Mouse (Mus musculus): Measurements from ENCODE around the gene Tmem51.
"Not testable (repeated sequence)": the region's sequence is repeated elsewhere in the genome, so short reads cannot be mapped to it uniquely, and the experiment has no call there.

Tmem51 gene

DNA sequence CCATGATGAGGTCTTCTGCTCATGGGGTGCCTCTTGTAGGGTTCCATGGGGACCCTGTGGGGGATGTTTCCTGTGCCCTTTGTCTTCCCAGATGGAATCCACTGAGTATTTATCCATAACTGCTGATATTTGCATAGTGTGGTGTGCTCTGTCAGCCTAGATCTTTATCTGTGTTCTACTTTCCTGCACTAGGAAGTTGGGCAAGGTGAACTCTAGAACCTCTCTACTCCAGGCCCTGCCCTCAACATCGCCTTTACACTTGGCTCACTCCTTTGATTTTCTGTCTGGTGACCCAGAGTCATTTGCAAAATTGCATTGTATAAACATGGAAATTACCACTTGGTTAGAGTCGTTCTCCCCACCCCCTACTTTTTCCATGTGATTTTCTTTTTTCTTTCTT, 59.6 kb downstream of the Tmem51 start:
- in situ Hi-C loops (cut with MboI, MseI) = no loop called here

DNA sequence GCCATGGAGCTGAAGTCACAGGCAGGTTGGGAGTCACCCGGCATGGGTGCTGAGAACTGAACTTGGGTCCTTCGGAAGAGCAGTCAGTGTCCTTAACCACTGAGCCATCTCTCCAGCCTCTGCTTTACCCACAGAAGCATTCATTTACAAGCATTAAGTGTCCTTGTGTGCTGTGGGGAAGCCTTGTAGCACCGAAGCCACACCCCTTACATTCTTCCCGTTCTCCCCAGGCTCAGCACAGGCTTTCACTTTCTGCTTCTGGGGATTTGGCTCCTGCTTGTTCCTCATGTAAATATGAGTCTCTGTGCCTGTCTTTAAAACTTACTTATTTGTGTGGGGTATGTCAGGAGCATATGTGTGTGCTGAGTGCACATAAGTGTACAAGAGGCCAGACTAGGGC, 60.9 kb downstream of the Tmem51 start:
- in situ Hi-C loops (cut with MboI, MseI) = no loop called here

DNA sequence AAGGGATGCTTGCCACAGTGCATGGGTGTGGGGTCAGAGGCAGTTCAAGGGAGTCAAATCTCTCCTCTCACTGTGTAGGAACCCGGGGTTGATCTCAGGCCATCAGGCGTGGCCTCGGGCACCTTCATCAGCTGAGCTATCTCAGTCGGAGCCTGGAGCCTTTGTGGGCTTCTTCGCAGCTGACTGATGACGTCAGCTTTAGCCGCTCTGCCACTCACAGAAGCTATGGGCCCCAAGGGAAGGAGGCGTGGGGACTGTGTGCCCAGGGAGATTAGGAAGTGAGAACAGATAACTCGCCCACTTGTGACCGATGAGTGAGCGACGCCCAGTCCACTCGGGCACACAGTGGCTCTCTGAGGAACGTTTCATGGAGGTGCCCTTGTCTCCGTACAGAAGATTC, 66.4 kb downstream of the Tmem51 start:
- in situ Hi-C loops (cut with MboI, MseI) = no loop called here

DNA sequence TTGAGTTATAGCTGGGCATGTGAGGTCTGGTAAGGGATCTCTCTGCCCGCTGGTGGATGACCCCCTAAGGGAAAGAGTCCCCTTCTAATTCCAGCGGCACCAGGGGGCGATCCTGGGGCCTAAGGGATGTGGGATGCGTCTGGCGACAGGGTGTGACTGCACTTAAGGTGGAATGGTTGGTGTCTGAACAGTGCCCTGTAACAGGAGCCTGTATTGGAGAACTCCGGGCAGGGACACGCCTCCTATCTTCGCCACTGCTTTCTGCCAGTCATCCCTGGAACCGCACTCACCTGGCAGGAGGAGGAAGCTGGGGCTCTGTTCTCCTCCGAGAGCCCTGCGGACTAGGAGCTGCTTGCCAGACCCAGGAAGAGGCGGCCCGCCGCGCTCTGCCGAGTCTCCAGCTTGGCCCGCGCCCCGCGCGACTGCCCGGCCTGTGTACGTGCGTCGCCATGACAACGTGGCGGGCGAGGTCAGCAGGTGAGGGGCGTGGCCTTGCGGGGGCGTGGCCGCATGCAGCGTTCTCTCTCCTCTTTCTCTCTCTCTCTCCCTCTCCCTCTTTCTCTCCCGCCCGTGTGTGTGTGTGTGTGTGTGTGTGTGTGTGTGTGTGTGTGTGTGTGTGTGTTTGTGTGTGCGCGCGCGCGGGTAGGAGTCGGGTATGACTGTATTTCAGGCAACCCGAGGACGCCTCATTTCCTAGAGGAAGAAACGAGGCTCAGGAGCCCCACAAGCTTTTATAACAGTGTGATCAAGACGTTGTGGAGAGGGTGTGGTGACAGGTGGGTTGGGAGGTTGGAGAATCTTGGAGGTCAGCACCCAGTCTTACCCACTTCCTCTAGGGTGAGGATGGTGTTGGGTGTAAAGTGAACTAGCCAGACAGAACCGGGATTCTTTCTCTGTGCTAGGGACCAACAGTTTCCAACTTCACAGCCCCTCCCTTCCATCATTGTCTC, 69.2 kb downstream of the Tmem51 start, which contains the start of gene Fhad1:
Fhad1 (minus strand) TSS at position 424 of the 950 bp plus-strand sequence.
- in situ Hi-C loops (cut with MboI, MseI) = no loop called here

DNA sequence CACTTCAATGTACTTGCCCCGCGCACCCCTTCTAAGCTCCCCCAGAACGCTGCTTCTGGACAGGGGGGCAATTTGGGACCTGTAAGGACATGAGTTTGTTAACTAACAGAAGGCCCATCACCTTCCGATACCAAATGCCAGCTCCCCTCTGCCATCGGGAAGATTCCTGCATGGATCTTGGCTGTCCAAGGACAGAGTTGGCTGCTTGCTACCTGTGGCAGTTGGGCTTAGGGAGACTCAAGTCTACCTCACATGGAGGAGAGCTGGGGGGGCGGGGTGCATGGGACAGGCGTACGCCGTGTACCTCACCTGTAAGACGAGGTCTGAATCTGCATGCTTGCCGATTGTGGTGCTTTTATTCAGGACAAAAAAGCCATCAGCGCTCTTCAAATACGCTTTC, 72.9 kb downstream of the Tmem51 start:
- in situ Hi-C loops (cut with MboI, MseI) = no loop called here

DNA sequence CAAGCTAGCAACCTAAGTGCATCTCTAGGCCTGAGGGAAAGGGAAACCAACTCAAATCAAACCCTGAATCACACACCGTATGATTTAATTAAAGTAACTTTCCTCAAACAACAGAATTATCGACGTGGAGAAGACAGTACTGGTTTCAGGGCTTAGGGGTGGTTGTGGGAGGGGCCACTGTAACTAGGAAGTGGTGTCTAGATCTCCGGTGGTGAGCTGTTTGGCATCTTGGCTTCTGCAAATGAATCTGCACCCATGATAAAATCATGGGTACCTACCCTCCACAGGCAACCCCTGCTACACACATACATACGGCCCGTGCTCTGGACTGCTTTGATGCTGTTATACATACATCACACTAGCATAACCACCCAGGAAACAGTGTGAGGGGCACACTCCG, 73.7 kb downstream of the Tmem51 start:
- in situ Hi-C loops (cut with MboI, MseI) = no loop called here

DNA sequence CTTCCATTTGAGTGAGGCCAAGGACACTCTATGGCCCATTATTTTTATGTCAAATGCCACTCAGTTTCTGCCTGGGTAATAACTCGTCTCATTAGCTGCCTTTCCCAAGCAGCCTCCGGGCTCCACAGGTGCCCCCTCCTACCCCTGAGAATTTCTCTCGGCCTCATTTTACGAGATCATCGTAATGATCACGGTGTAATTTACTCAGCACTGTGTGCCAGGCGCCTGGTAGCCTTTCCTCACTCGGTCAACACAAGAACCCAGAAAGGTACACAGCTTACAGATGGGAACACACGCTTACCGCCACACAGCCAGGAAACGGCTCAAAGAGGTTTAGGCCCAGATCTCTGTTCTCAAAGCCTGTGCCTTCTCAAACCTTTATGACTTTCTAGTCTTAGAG, 75.9 kb downstream of the Tmem51 start:
- in situ Hi-C loops (cut with MboI, MseI) = loop anchor here (10.0 kb wide), 1 partner anchor 137 kb away; no protein-coding TSS in a partner anchor

DNA sequence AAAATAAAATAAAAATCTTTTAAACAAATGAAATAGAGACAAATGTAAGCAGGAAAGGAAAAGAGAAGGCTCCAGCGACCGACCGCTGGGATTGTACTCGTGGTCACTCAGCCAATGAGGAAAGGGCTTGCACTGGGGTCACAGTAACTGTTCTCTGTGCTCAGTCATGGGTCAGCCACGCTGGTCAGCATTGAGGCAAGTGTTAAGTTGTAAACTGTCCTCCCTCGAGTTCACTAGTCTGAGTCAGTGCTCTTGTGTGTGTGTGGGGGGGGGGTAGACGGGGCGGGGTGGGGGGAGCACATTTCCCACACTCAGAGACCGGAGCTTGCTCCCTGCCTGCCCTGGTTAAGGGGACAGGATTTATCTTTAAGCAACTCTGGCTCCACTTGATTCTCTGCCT, 83.5 kb downstream of the Tmem51 start:
- in situ Hi-C loops (cut with MboI, MseI) = loop anchor here (10.0 kb wide), 1 partner anchor 144 kb away; no protein-coding TSS in a partner anchor

DNA sequence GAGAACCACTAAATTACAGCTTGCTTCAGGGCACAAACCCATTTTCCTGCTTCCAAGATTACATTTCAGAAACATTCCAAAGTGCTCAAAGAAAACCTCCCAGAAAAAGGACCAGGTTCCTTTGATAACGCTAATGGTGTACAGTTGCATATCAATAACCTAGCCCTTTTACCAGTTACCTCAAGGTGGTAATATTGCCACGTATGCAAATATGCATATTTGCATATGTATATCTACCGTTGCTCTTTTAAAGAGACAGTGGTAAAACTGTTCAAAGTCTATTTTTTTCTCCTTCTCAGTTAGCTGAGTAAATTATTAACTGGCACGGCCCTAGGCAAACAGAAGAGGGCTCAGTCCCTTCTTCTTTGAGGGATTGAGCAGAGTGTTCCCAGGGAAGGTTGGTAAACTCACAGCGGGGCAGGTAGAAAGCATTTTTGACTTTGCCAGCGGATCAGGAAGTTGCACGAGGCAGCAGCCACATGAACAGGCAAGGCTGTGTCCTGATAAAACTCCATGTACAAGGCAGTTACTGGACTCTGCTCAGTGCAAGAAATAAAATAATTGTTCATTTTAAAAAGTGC, 84.5 kb downstream of the Tmem51 start:
- in situ Hi-C loops (cut with MboI, MseI) = loop anchor here (10.0 kb wide), 1 partner anchor 145 kb away; no protein-coding TSS in a partner anchor

DNA sequence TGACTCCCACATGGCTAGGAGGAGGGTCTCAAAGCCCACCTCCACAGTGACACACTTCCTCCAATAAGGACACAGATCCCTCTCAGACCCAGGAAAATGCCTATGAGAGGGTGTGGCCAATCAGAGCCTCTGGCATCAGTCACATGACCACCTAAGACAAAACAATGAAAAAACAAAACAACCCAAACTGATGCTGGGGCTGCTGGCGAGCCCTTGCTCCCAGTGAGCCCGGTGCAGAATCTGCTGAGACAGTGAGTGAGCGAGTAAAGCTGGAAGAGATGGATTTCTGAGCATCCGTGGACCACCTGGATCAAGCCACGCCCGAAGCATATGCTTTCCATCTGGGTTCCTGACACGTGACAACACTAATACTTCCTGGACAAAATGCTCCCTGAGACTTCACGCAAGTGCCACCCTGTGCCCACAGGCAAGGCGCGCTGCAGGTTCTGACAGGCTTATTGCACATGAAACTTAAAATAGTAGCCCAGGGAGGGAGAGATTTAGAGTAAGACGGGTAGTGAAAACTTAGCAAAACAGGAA, 85.8 kb downstream of the Tmem51 start:
- in situ Hi-C loops (cut with MboI, MseI) = no loop called here

DNA sequence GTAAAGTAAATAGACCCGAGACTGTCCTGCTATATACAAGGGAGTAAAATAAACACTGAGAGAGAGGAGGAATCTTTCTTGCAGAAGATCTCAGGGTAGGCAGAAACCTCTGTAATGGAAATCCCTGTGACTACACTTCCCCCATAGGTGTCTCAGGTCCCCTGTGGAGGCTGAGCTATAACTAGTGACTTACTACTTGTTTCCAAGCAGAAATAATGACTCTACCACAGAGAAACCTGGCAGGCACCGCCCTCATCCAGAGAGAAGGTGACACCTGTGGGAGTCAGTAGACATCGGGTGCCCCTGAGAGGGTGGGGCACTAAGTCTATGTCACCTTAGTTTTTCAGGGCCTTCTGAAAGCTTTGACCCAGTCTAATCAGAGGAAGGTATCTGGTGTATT, 87.2 kb downstream of the Tmem51 start:
- in situ Hi-C loops (cut with MboI, MseI) = no loop called here

DNA sequence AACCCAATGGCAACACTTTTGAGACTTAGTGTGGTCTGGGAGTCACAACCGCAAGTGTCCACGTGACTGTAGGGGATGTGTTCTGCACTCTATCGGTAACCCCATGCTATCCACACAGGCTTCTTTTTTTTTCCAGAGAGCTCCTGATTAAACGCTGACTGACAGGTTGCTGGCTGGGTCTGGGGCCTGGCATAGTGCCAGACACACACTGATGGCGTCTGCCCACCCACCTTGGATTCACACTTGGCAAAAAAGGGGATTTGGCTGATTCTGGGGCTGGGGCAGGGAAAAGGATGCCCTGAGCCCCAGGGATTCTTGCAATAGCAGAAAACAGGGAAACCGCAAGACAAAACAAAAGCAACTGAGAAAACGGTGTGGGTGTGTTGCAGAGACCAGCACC, 88.0 kb downstream of the Tmem51 start:
- in situ Hi-C loops (cut with MboI, MseI) = no loop called here

DNA sequence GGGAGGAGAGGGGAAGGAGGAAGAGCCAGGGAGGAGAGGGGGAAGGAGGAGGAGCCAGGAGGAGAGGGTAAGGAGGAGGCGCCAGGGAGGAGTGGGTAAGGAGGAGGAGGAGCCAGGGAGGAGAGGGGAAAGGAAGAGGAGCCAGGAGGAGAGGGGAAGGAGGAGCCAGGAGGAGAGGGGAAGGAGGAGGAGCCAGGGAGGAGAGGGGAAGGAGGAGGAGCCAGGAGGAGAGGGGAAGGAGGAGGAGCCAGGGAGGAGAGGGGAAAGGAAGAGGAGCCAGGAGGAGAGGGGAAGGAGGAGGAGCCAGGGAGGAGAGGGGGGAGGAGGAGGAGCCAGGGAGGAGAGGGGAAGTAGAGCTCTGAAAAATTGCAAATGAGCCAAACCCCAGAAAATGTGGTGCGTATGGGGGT, 90.0 kb downstream of the Tmem51 start:
- in situ Hi-C loops (cut with MboI, MseI) = not testable (repeated sequence)

DNA sequence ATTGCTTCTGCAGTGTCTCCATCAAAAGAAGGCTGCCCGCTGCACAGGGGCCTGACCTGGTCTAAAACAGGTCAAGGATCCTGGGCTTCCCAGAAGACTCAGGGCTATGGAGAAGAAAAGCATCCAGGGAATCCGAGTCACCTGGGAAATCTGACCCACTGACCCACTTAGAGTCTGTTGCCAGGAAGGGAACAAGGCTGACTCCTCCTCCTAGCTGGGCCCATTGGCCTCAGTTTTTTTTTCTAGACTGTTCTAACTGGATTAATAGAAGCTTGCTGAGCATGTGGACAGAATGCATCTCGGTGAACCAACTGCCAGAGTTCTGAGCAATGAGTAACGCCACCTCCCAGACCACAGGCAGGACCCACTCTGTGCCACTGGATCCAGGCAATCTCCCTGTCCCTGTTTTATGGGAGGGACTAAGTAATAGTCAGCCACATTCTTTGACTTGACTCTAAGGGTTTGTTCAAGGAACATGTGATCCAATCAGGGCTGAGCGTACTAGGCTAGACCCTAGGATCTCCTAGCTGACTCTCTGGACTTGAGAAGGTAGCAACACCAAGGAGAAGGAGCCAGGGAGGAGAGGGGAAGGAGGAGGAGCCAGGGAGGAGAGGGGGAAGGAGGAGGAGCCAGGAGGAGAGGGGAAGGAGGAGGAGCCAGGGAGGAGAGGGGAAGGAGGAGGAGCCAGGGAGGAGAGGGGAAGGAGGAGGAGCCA, 90.6 kb downstream of the Tmem51 start:
- in situ Hi-C loops (cut with MboI, MseI) = no loop called here

DNA sequence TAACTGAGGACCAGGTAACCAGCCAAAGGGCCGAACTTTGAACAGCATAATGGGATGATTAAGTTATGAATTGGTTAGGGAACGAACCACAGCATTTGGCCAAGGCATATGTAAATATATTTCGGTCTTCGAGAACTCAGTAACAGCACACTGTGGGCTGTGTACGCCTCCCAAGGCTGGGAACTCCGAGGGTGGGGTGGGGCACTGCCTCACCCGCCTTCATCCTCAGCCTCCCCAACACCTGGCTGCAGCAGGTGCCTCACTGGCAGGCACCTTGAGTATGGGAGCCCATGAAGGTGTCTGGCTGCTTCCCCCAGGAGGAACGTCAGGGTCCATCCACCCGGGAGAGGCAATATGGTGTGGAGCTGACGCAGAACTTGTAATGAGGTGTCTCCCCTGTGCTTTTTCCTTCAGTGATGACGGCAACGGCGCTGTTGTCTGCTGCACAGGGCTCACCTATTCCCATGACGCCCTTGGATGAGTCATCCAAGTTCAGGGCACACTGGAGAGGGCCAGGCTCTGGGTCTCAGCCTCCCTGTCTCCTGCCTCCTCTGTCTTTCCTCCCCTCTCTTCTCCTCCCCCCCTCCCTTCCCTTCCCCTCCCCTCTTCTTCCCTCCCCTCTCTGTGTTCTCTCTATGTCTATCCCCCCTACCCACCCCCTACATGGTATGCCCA, 91.4 kb downstream of the Tmem51 start:
- in situ Hi-C loops (cut with MboI, MseI) = no loop called here

DNA sequence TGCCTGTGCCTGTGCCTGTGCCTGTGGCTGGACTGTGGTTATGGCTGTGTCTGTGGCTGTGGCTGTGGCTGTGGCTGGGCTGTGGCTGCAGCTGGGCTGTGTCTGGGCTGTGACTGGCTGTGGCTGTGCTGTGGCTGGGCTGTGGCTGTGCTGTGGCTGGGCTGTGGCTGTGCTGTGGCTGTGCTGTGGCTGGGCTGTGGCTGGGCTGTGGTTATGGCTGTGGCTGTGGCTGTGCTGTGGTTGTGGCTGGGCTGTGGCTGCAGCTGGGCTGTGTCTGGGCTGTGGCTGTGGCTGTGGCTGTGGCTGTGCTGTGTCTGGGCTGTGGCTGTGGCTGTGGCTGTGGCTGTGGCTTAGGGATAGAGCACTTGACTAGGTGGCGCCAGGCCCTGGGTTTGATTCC, 95.9 kb downstream of the Tmem51 start:
- in situ Hi-C loops (cut with MboI, MseI) = no loop called here

DNA sequence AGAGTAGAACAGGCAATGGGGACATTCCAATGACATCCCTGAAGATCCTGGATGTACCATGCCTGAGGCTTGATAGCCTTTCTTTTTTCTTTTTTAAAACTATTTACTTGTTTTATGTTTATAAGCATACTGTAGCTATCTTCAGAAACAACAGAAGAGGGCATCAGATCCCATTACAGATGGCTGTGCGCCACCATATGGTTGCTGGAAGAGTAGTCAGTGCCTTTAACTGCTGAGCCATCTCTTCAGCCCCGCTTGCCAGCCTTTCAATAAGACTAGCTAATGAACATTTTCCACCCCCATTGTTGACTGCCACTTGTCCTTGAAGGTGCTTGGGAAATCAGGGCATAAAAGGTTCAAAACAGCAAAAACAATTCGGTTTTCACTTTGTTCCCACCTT, 100.4 kb downstream of the Tmem51 start:
- in situ Hi-C loops (cut with MboI, MseI) = no loop called here

DNA sequence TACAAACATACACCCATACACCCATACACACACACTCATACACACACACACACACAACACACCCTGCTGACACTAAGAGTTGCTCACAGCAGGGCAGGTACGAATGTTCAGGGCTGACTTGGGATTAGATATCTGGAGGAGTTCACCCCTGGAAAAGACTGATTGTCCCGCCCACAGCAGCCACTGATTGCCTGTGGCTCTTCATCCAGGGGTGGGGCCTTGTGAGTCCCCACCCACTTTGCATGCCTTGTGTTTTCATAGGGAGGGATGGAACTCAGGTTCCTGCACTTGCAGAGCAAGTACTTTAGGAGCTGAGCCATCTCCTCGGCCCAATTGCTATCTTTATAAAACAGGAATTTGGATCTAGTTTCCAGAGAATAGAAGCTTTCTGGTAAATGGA, 102.6 kb downstream of the Tmem51 start:
- in situ Hi-C loops (cut with MboI, MseI) = no loop called here

Data from T-helper 2 cell (primary cell).